25 mouse cellular contexts compared by ENCODE assay signal in the genomic region with DNA sequence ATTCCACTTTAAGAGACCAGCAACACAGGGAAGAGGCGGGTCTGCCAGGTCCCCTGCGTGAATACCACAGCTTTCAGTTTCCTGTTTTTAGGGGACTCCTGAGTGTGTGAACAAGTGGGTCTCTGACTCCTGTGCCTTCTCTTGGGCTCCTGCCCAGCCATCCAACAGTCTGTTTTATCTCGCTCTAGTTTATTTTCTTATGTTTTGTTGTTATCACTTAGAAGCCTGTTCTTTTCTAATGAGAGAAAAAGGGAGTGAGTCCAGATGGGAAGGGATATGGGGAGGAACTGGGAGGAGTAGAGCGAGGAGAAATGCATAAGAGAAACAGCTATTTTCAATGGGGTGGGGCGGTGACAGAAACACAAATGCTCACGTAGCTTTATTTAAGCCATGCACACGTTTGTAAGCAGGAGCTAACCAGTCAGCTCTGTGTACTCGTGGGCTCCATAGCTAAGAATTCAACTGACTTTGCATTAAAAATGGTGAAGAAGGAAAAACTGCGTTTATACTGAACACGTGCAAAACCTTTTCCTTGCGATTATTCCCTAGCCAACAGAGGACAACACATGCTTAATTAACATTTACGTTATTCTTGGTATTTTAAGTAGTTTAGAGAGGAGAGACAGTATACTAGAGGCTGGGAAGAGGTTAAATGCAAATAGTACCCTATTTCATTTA.
"Had no signal": no experiment of that assay in that cellular context is flagged by ENCODE, and none has a peak within 500 bp of the region (broad histone marks: within the 10 kb centered on the region; RNA-seq: fewer than 3 reads in every experiment).

No protein-coding gene starts in this region.

- H3K4me3 ChIP-seq: heart, embryonic 10.5 days; heart, embryonic 12.5 days; hindbrain, embryonic 10.5 days; hindbrain, embryonic 12.5 days; intestine, embryonic 15.5 days; layer of hippocampus, adult 2 months; limb, embryonic 13.5 days; limb, embryonic 15.5 days; liver, embryonic 12.5 days had no signal

- H3K27ac ChIP-seq: heart, embryonic 10.5 days; hindbrain, embryonic 10.5 days; hindbrain, embryonic 12.5 days; hindbrain, embryonic 14.5 days; intestine, embryonic 15.5 days; layer of hippocampus, adult 2 months; limb, embryonic 13.5 days; limb, embryonic 15.5 days; liver, embryonic 12.5 days had no signal

- H3K9me3 ChIP-seq: heart, embryonic 10.5 days; hindbrain, embryonic 10.5 days; hindbrain, embryonic 12.5 days; intestine, embryonic 15.5 days; limb, embryonic 13.5 days; limb, embryonic 15.5 days; liver, embryonic 12.5 days had no signal

- DNase-seq: gastrocnemius, postnatal 14 days; gastrocnemius, postnatal 36 days; heart, adult 18-20 months; heart, postnatal 10 days; heart, postnatal 4 days; kidney, adult 18-20 months; kidney, adult 8-10 months; kidney, postnatal 10 days; kidney, postnatal 25 days; kidney, postnatal 4 days; layer of hippocampus, postnatal 36 days; left cerebral cortex, postnatal 4 days had no signal

- H3K4me1 ChIP-seq: heart, embryonic 10.5 days; heart, embryonic 12.5 days; hindbrain, embryonic 10.5 days; hindbrain, embryonic 12.5 days; intestine, embryonic 15.5 days; limb, embryonic 13.5 days; limb, embryonic 15.5 days; liver, embryonic 12.5 days had no signal

- H3K9ac ChIP-seq: heart, embryonic 12.5 days; hindbrain, embryonic 12.5 days; hindbrain, embryonic 14.5 days; intestine, embryonic 15.5 days; limb, embryonic 13.5 days; limb, embryonic 15.5 days; liver, embryonic 12.5 days had no signal

- H3K27me3 ChIP-seq: heart, embryonic 12.5 days; hindbrain, embryonic 12.5 days; intestine, embryonic 15.5 days; limb, embryonic 13.5 days; limb, embryonic 15.5 days; liver, embryonic 12.5 days had no signal

- ATAC-seq: hindbrain, embryonic 16.5 days; inflammation-experienced regulatory T-cells, adult 6 months; intestine, embryonic 15.5 days; intestine, postnatal 0 days; liver, embryonic 12.5 days had no signal
